Mouse (Mus musculus): Measurements from ENCODE around the gene Arhgef3.

GRCm38 (mm10) chr14:27304408-27304807 lies 189.7 kb downstream of the Arhgef3 start:
- TF ChIP-seq EP300 (IDR thresholded peaks at IDR 0.05) (no peak), CTCF (IDR thresholded peaks at IDR 0.05) (no peak)

All from lung, postnatal 0 days (tissue).